Mouse (Mus musculus): ENCODE measurements at regions not wholly inside any gene's neighbourhood (a gene's known extent, or its start where the extent isn't known, plus 50 kb on each side); places are given as distances from the start of the nearest gene placed in this dataset.

DNA sequence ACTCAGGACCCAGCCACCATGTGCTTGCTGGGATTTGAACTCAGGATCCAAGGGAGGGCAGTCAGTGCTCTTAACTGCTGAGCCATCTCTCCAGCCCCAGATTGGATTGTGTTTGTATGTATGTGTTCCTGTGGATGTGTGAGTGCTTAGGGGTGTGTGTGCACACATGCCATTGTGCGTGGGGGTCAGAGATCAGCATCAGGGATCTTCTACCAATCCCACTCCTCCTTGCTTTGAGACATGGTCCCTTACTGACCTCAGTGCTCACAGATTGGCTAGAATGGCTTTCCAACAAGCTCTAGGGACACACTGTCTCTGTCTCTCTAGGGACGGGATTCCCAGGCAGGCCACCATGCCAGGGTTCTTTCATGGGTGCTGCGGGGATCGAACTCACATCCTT is 83.1 kb upstream of the Cpsf6 start:
- 93% methylated on average over 4 of the region's 4 CpGs for WGBS
- H3K4me3 ChIP-seq, result no peak overlapping the region
- no peak for ATAC-seq (replicated peaks; ENCODE audit: insufficient number of reproducible peaks, insufficient read depth, low FRiP score, low read depth)
- no peaks in the 10 kb centered on the region for H3K4me1 ChIP-seq (replicated peaks)
- H3K36me3 ChIP-seq, result no peaks in the 10 kb centered on the region
- H3K27ac ChIP-seq, result no peak overlapping the region
- H3K9me3 ChIP-seq (replicated peaks), result no peaks in the 10 kb centered on the region
- H3K4me2 ChIP-seq, result no peak overlapping the region
- H3K27me3 ChIP-seq, result no peaks in the 10 kb centered on the region
- no peak overlapping the region for H3K9ac ChIP-seq

- Histone ChIP-seq H3K9ac (no peak overlapping the region), H3K27ac (no peak overlapping the region), H3K4me3 (no peak overlapping the region), H3K4me1 (replicated peaks) (no peaks in the 10 kb centered on the region), H3K36me3 (no peaks in the 10 kb centered on the region), H3K27me3 (no peaks in the 10 kb centered on the region), H3K4me2 (no peak overlapping the region), H3K9me3 (replicated peaks) (no peaks in the 10 kb centered on the region)
- 34% methylated on average over 11 of the region's 11 CpGs for WGBS
- no peak; the same call in 1 of the 2 replicates for ATAC-seq (replicated peaks; ENCODE audit: insufficient number of reproducible peaks, insufficient read depth, low FRiP score, low read depth)
Measured at GRCm38 (mm10) chr10:117461791-117462516, 82.1 kb upstream of the Cpsf6 start.

- no peak overlapping the region for H3K27ac ChIP-seq
- ATAC-seq (replicated peaks; ENCODE audit: insufficient number of reproducible peaks, insufficient read depth, low FRiP score, low read depth), result no peak
- no peak overlapping the region for H3K4me2 ChIP-seq
- no peaks in the 10 kb centered on the region for H3K9me3 ChIP-seq (replicated peaks)
- no peaks in the 10 kb centered on the region for H3K27me3 ChIP-seq
- no peak overlapping the region for H3K9ac ChIP-seq
- no peaks in the 10 kb centered on the region for H3K4me1 ChIP-seq (replicated peaks)
- H3K4me3 ChIP-seq, result no peak overlapping the region
- H3K36me3 ChIP-seq, result no peaks in the 10 kb centered on the region
- 77% methylated on average over 4 of the region's 4 CpGs for WGBS
Measured at GRCm38 (mm10) chr10:117461261-117461660, 81.4 kb upstream of the Cpsf6 start.

- H3K4me3 ChIP-seq, result no peak overlapping the region
- no peak for ATAC-seq (replicated peaks; ENCODE audit: insufficient number of reproducible peaks, insufficient read depth, low FRiP score, low read depth)
- no peak overlapping the region for H3K9ac ChIP-seq
- H3K9me3 ChIP-seq (replicated peaks), result no peaks in the 10 kb centered on the region
- no peak overlapping the region for H3K27ac ChIP-seq
- H3K4me2 ChIP-seq, result no peak overlapping the region
- no peaks in the 10 kb centered on the region for H3K27me3 ChIP-seq
- no peaks in the 10 kb centered on the region for H3K4me1 ChIP-seq (replicated peaks)
- no peaks in the 10 kb centered on the region for H3K36me3 ChIP-seq
- WGBS, result 86% methylated on average over 6 of the region's 6 CpGs
Measured at GRCm38 (mm10) chr10:117460366-117460730, 80.5 kb upstream of the Cpsf6 start.

DNA sequence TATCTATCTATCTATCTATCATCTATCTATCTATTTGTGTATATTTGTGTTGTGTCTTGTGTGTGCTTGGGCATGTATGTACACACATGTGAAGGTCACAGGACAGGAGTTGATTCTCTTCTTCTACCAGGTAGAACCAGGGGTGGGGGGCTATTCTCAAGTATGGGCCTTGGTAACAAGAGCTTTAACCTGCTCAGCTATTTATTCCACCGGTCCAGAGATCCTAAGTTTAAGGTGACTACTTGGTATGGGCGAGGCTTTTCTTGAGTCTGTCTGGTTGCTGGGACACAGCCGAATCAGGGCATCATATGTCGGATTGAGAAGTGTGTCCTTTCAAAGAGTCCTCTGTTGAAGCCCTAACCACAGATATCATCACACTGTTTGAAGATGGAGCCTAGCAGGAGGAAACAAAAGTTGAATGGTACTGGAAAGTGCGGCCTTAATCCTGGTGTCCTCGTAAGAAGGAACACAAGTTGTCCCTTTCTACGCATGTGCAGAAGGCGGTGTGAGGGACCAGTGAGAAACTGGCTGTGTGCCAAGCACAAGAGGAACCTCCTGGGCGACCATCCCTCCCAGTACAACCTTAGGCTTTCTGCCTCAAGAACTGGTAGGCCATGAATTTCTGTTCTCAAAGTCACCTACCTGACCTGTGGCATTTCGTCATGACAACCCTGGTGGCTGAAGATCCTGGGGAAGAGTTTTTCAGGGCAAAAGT is 80.0 kb upstream of the Cpsf6 start:
- 79% methylated on average over 10 of the region's 10 CpGs for WGBS
- H3K27ac ChIP-seq, result no peak overlapping the region
- no peak overlapping the region for H3K4me3 ChIP-seq
- ATAC-seq (replicated peaks; ENCODE audit: insufficient number of reproducible peaks, insufficient read depth, low FRiP score, low read depth), result no peak
- no peak overlapping the region for H3K4me2 ChIP-seq
- H3K4me1 ChIP-seq (replicated peaks), result no peaks in the 10 kb centered on the region
- H3K36me3 ChIP-seq, result no peaks in the 10 kb centered on the region
- H3K27me3 ChIP-seq, result no peaks in the 10 kb centered on the region
- H3K9ac ChIP-seq, result no peak overlapping the region
- no peaks in the 10 kb centered on the region for H3K9me3 ChIP-seq (replicated peaks)

- Histone ChIP-seq H3K27me3 (no peaks in the 10 kb centered on the region), H3K36me3 (no peaks in the 10 kb centered on the region), H3K4me2 (no peak overlapping the region), H3K27ac (no peak overlapping the region), H3K9me3 (replicated peaks) (no peaks in the 10 kb centered on the region), H3K4me1 (replicated peaks) (no peaks in the 10 kb centered on the region), H3K4me3 (no peak overlapping the region), H3K9ac (no peak overlapping the region)
- no peak for ATAC-seq (replicated peaks; ENCODE audit: insufficient number of reproducible peaks, insufficient read depth, low FRiP score, low read depth)
- 63% methylated on average over 2 of the region's 2 CpGs for WGBS
Measured at GRCm38 (mm10) chr10:117459041-117459475, 79.2 kb upstream of the Cpsf6 start.

- ATAC-seq (replicated peaks; ENCODE audit: insufficient number of reproducible peaks, insufficient read depth, low FRiP score, low read depth), result no peak
- Histone ChIP-seq H3K4me3 (no peak overlapping the region), H3K27ac (no peak overlapping the region), H3K27me3 (no peaks in the 10 kb centered on the region), H3K4me1 (replicated peaks) (no peaks in the 10 kb centered on the region), H3K9ac (no peak overlapping the region), H3K9me3 (replicated peaks) (no peaks in the 10 kb centered on the region), H3K4me2 (no peak overlapping the region), H3K36me3 (no peaks in the 10 kb centered on the region)
- WGBS, result 86% methylated on average over 11 of the region's 11 CpGs
Measured at GRCm38 (mm10) chr10:117458271-117459040, 78.6 kb upstream of the Cpsf6 start.

DNA sequence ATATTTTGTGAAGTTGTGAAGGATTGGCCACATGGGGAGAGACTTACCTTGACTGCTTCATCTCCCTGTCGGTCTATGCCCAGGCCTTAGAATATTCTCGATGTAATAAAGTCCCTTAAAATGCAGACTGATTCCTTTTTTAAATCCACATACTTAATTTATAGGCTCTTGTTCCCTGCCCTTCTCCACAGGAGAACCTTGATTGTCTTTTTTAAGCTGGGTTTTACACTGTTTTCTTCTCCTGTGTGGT is 77.8 kb upstream of the Cpsf6 start:
- H3K4me2 ChIP-seq, result no peak overlapping the region
- no peaks in the 10 kb centered on the region for H3K36me3 ChIP-seq
- H3K9me3 ChIP-seq (replicated peaks), result no peaks in the 10 kb centered on the region
- WGBS, result 71% methylated on average over 2 of the region's 2 CpGs
- H3K27me3 ChIP-seq, result no peaks in the 10 kb centered on the region
- H3K4me1 ChIP-seq (replicated peaks), result 0 out of 2 replicates have a peak, but pooled peaks cover under 1% of the 10 kb centered on the region
- H3K4me3 ChIP-seq, result no peak overlapping the region
- ATAC-seq (replicated peaks; ENCODE audit: insufficient number of reproducible peaks, insufficient read depth, low FRiP score, low read depth), result no peak
- no peak overlapping the region for H3K27ac ChIP-seq
- H3K9ac ChIP-seq, result no peak overlapping the region

DNA sequence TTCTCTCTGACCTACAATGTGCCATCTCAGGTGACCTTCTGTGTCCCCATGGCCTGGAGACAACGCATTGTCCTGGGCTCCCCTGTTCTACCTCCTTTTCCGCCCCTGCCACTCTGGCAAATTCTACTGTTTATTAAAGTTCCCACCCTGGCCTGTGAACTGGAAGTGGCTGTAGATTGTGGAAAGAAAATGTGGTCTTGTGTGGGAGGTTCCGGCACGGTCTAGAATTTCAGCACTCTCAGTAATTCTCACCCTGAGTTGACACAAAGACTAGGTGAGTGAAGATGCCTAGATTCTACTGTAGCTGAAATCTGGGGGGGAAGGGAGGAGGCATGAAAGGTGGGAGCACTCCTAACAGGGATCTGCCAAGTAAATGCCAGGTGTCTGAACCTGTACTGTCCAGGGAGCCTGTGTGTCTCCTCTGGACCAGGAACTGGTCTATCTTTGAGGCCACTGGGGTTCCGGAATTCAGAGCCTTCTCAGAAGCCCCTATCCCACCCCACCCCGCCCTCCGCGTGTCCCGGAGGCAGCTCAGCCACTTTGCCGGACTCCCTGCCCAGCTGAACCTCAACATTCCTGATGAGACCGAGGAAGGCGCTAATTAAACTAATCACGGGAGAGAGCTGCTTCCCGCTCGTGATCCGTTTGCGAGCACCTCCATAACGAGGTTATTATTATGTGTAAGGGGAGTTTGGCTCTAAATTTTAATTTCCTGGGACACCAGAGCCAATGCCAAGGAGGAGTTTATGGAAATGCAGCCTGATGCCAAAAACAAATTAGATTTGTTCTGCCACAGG is 77.3 kb upstream of the Cpsf6 start:
- 0 out of 2 replicates have a peak, but pooled peaks cover 5% of the 10 kb centered on the region for H3K4me1 ChIP-seq (replicated peaks)
- H3K27me3 ChIP-seq, result no peaks in the 10 kb centered on the region
- no peak for ATAC-seq (replicated peaks; ENCODE audit: insufficient number of reproducible peaks, insufficient read depth, low FRiP score, low read depth)
- WGBS, result 54% methylated on average over 18 of the region's 18 CpGs
- H3K9me3 ChIP-seq (replicated peaks), result no peaks in the 10 kb centered on the region
- H3K4me2 ChIP-seq, result no peak overlapping the region
- no peak overlapping the region for H3K4me3 ChIP-seq
- no peak overlapping the region for H3K27ac ChIP-seq
- no peak overlapping the region for H3K9ac ChIP-seq
- H3K36me3 ChIP-seq, result no peaks in the 10 kb centered on the region

- Histone ChIP-seq H3K4me2 (no peak overlapping the region), H3K4me3 (no peak overlapping the region), H3K9me3 (replicated peaks) (no peaks in the 10 kb centered on the region), H3K36me3 (no peaks in the 10 kb centered on the region), H3K4me1 (replicated peaks) (0 out of 2 replicates have a peak, but pooled peaks cover 5% of the 10 kb centered on the region), H3K27ac (no peak overlapping the region), H3K9ac (no peak overlapping the region), H3K27me3 (no peaks in the 10 kb centered on the region)
- no peak for ATAC-seq (replicated peaks; ENCODE audit: insufficient number of reproducible peaks, insufficient read depth, low FRiP score, low read depth)
- 64% methylated on average over 8 of the region's 8 CpGs for WGBS
Measured at GRCm38 (mm10) chr10:117456427-117456826, 76.6 kb upstream of the Cpsf6 start.
